ENCODE assay signal across 8 mouse cellular contexts in the genomic region with DNA sequence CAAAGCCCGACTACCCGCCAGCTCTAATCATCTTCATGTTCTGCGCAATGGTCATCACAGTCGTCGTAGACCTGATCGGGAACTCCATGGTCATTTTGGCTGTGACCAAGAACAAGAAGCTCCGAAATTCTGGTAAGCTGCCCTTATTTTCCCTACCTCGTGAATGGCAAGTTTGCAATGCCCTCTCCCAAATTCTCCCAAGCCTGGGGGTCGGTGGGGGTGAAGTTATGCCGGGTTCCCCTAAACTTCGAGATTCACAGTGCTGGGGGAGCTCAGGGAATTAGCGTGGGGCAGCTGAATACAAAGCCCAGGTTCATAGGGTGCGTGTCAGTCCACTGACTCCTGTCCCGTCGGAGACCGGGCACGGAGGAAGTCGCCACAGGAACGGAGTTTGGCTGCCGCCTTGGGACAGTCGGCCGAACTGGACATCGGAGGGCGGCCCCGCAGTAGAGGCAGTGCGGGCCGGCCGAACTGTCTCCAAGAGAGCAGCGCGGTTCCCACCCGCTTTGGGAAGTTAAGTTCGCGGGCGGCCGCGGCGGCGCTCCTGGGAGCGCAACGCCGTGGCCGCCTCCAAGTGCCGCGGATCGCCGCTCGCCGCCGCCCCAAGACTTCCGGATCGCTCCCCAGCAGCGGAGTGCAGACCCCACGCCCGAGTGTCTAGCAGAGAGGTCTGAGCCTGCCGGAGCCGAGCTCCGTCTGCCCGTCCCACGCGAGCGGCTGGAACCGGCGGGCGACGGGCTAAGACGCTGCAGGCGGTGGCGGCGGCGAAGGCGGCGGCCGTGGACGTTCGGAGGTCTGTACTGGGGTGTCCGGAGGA. TPM values are rescaled to one million over a fixed set of nuclear protein-coding genes. Genes with fewer than 3 reads are reported as not detected.
A peak's percentile ranks its signal among the peaks of the same experiment; 100 is the strongest.
DNase-seq lines count a peak whose midpoint lies in the region; ATAC-seq and TF ChIP-seq lines count a peak whose summit lies in the region.

No protein-coding gene starts in this region.

- no peaks in the 10 kb centered on the region for H3K9me3 ChIP-seq in liver, postnatal 0 days (ENCODE audit: low read length)

- TF ChIP-seq EP300 in liver, postnatal 0 days (IDR thresholded peaks at IDR 0.05; ENCODE audit: low read depth): no peak

- WGBS in liver, postnatal 0 days (ENCODE audit: insufficient replicate concordance): 20% methylated on average over 72 of the region's 76 CpGs

- ATAC-seq in liver, postnatal 0 days: no peak

- H3K27me3 ChIP-seq in testis, adult 2 months (ENCODE audit: control insufficient read depth, insufficient read depth, low read length): no peaks in the 10 kb centered on the region
- peaks cover 59% of the 10 kb centered on the region for H3K27me3 ChIP-seq in liver, postnatal 0 days (ENCODE audit: insufficient read depth, low read length)

- H3K9ac ChIP-seq in liver, postnatal 0 days (replicated peaks): no peak overlapping the region

- intact Hi-C loops in left cerebral cortex, postnatal 25 days (cut with DNase I): no loop called here

- peak overlapping the region; percentile 59 for H3K4me3 ChIP-seq in testis, adult 2 months (ENCODE audit: control insufficient read depth, low read depth, low read length)
- peak overlapping the region; percentile 31; the same call in 1 of the 2 replicates for H3K4me3 ChIP-seq in liver, postnatal 0 days (ENCODE audit: low read depth, low read length)

- DNase-seq in cerebellum, postnatal 10 days: peak; percentile 22 to 29
- DNase-seq in cerebellum, postnatal 36 days: no peak
- DNase-seq in testis, postnatal 10 days (ENCODE audit: low spot score): no peak
- DNase-seq in liver, postnatal 0 days: no peak
- DNase-seq in thymus, postnatal 4 days: no peak
- DNase-seq in gastrocnemius, postnatal 25 days: no peak
- DNase-seq in left cerebral cortex, postnatal 25 days (ENCODE audit: low spot score in 2 of 2): no peak

- no peak overlapping the region for H3K27ac ChIP-seq in testis, adult 2 months (ENCODE audit: control insufficient read depth, insufficient read depth, low read depth, low read length)
- no peak overlapping the region for H3K27ac ChIP-seq in liver, postnatal 0 days (ENCODE audit: low read depth)

- H3K4me2 ChIP-seq in liver, postnatal 0 days (ENCODE audit: low read depth, low read length): peak overlapping the region; percentile 47; the same call in 1 of the 2 replicates

- TF ChIP-seq CTCF in testis, adult 2 months (IDR thresholded peaks at IDR 0.05; ENCODE audit: control insufficient read depth, insufficient read depth, insufficient replicate concordance, low read depth, low read length): no peak
- TF ChIP-seq CTCF in liver, postnatal 0 days (IDR thresholded peaks at IDR 0.05; ENCODE audit: low read depth): no peak

- no peaks in the 10 kb centered on the region for H3K36me3 ChIP-seq in testis, adult 2 months (ENCODE audit: control insufficient read depth, insufficient read depth, low read length)
- no peaks in the 10 kb centered on the region for H3K36me3 ChIP-seq in liver, postnatal 0 days (replicated peaks; ENCODE audit: insufficient read depth, low read length)

- no peak for TF ChIP-seq POLR2A in testis, adult 2 months (IDR thresholded peaks at IDR 0.05; ENCODE audit: control insufficient read depth, low read depth, low read length)

- H3K4me1 ChIP-seq in testis, adult 2 months (ENCODE audit: control insufficient read depth, insufficient read depth, low read length): peaks cover 2% of the 10 kb centered on the region; the same call in 1 of the 2 replicates
- no peaks in the 10 kb centered on the region for H3K4me1 ChIP-seq in liver, postnatal 0 days (ENCODE audit: insufficient read depth)

RNA-seq across cellular contexts. Expression of a gene that starts 0.6 kb away (rescaled TPM):
- polyA plus RNA-seq in testis, adult 2 months (2012; rRNA removed): 1.9 and 2.4 TPM in 2 replicates
- not detected in 2 replicates for polyA plus RNA-seq in liver, postnatal 0 days (2015; fragmentation: Nextera tagmentation; extraction: Ambion mirVana)
- 1 to 10 TPM in 1 of 2 experiments, under 1 TPM in 1; 0.41 to 1.0 TPM for total RNA-seq in gastrocnemius, postnatal 25 days (2021)
- total RNA-seq in left cerebral cortex, postnatal 25 days (2021): under 1 TPM; 0.34 to 0.41 TPM

Comparison
In these comparisons a context has a peak if more than half of its experiments do, and no peak if none do; other contexts are left out.
1. DNase-seq: peak in cerebellum, postnatal 10 days (2 of 2); none in cerebellum, postnatal 36 days (0 of 2), testis, postnatal 10 days (single experiment), liver, postnatal 0 days (single experiment), thymus, postnatal 4 days (single experiment), gastrocnemius, postnatal 25 days (single experiment) and left cerebral cortex, postnatal 25 days (0 of 2).